21 mouse cellular contexts compared by ENCODE assay signal in the genomic region with DNA sequence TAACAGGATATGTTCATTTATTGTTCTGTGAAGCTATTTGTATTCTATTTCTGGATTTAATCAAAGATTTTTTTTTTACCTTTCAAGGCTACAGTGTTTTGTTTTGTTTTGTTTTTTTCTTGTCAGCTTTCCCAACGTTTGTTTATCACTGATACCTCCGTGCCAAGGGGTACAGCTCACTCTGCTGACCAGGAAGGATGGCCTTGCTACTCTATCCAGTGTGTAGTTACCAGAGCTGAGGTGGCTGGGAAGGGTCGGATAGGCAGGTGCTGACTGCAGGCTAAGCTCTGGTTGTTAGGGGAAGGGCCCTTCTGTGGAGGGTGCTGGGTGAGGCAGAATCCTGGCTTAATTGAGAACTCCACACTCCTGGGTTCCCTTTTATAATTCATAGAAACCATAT. TPM values are rescaled to one million over a fixed set of nuclear protein-coding genes. Genes with fewer than 3 reads are reported as not detected.
"Had no signal": no experiment of that assay in that cellular context is flagged by ENCODE, and none has a peak within 500 bp of the region (broad histone marks: within the 10 kb centered on the region; RNA-seq: fewer than 3 reads in every experiment).

No protein-coding gene starts in this region.

- H3K27me3 ChIP-seq: heart, embryonic 13.5 days; heart, embryonic 15.5 days; intestine, embryonic 15.5 days; limb, embryonic 12.5 days; liver, embryonic 13.5 days; liver, embryonic 15.5 days had no signal

- H3K4me3 ChIP-seq: heart, embryonic 13.5 days; heart, embryonic 15.5 days; hindbrain, embryonic 10.5 days; hindbrain, embryonic 12.5 days; intestine, embryonic 15.5 days; layer of hippocampus, adult 2 months; left cerebral cortex, adult 2 months; limb, embryonic 10.5 days; limb, embryonic 12.5 days; liver, embryonic 13.5 days; liver, embryonic 15.5 days had no signal

- H3K9ac ChIP-seq: heart, embryonic 13.5 days; heart, embryonic 15.5 days; hindbrain, embryonic 12.5 days; hindbrain, embryonic 14.5 days; intestine, embryonic 15.5 days; limb, embryonic 12.5 days; liver, embryonic 13.5 days; liver, embryonic 15.5 days; liver, postnatal 0 days had no signal

- H3K27ac ChIP-seq: heart, embryonic 13.5 days; heart, embryonic 15.5 days; hindbrain, embryonic 10.5 days; hindbrain, embryonic 12.5 days; hindbrain, embryonic 14.5 days; intestine, embryonic 15.5 days; layer of hippocampus, adult 2 months; left cerebral cortex, adult 2 months; limb, embryonic 10.5 days; limb, embryonic 12.5 days; liver, embryonic 13.5 days; liver, embryonic 15.5 days had no signal

- DNase-seq: gastrocnemius, postnatal 25 days; heart, postnatal 4 days; kidney, adult 18-20 months; kidney, adult 8-10 months; kidney, postnatal 10 days; kidney, postnatal 25 days; kidney, postnatal 4 days; liver, embryonic 13.5 days; liver, postnatal 0 days had no signal

- H3K36me3 ChIP-seq: hindbrain, embryonic 12.5 days; limb, embryonic 10.5 days had no signal

RNA-seq across cellular contexts. Expression of a gene that starts 38.6 kb away (rescaled TPM):
- total RNA-seq: gastrocnemius, adult 8-10 months; gastrocnemius, postnatal 25 days had no signal
